Mouse (Mus musculus): Measurements from ENCODE around the gene Tbx1.

Tbx1 gene

GRCm38 (mm10) chr16:18589804-18590790 lies at the start of gene Tbx1:
TSS of gene Tbx1 (minus strand) at chr16:18590671.
- DNase-seq (ENCODE audit: low spot score) = no peak

- DNase-seq (ENCODE audit: low spot score) = no peak
Observed at GRCm38 (mm10) chr16:18639382-18639929, 49.0 kb upstream of the Tbx1 start.

GRCm38 (mm10) chr16:18638396-18638795 lies 47.9 kb upstream of the Tbx1 start:
- DNase-seq (ENCODE audit: low spot score) = no peak

GRCm38 (mm10) chr16:18636804-18637203 lies 46.3 kb upstream of the Tbx1 start:
- no peak for DNase-seq (ENCODE audit: low spot score)

- DNase-seq (ENCODE audit: low spot score) = no peak
Observed at GRCm38 (mm10) chr16:18636401-18636800, 45.9 kb upstream of the Tbx1 start.

- DNase-seq (ENCODE audit: low spot score) = no peak
Observed at GRCm38 (mm10) chr16:18633333-18633732, 42.9 kb upstream of the Tbx1 start.

- no peak for DNase-seq (ENCODE audit: low spot score)
Observed at GRCm38 (mm10) chr16:18632816-18633215, 42.3 kb upstream of the Tbx1 start.

- no peak for DNase-seq (ENCODE audit: low spot score)
Observed at GRCm38 (mm10) chr16:18632059-18632458, 41.6 kb upstream of the Tbx1 start.

GRCm38 (mm10) chr16:18631141-18631540 lies 40.7 kb upstream of the Tbx1 start:
- DNase-seq (ENCODE audit: low spot score) = no peak

- no peak for DNase-seq (ENCODE audit: low spot score)
Observed at GRCm38 (mm10) chr16:18630291-18630690, 39.8 kb upstream of the Tbx1 start.

GRCm38 (mm10) chr16:18629390-18630231 lies 39.1 kb upstream of the Tbx1 start, which contains the start of gene Sept5:
TSS of gene Sept5 (minus strand) at chr16:18629954.
- peak; percentile 69 for DNase-seq (ENCODE audit: low spot score)

- DNase-seq (ENCODE audit: low spot score) = no peak
Observed at GRCm38 (mm10) chr16:18628948-18629340, 38.5 kb upstream of the Tbx1 start.

GRCm38 (mm10) chr16:18628206-18628947 lies 37.9 kb upstream of the Tbx1 start:
- DNase-seq (ENCODE audit: low spot score) = no peak

- DNase-seq (ENCODE audit: low spot score) = peak; percentile 32
Observed at GRCm38 (mm10) chr16:18627163-18627562, 36.7 kb upstream of the Tbx1 start.

- DNase-seq (ENCODE audit: low spot score) = peak; percentile 87
Observed at GRCm38 (mm10) chr16:18626376-18626878, 36.0 kb upstream of the Tbx1 start, which contains the start of gene Gm49601. TSS of gene Gm49601 (minus strand) at chr16:18626427.

- peak; percentile 80 for DNase-seq (ENCODE audit: low spot score)
Observed at GRCm38 (mm10) chr16:18625791-18626311, 35.4 kb upstream of the Tbx1 start.

- DNase-seq (ENCODE audit: low spot score) = peak; percentile 17
Observed at GRCm38 (mm10) chr16:18625097-18625496, 34.6 kb upstream of the Tbx1 start.

GRCm38 (mm10) chr16:18624641-18625040 lies 34.2 kb upstream of the Tbx1 start:
- no peak for DNase-seq (ENCODE audit: low spot score)

- peak; percentile 28 for DNase-seq (ENCODE audit: low spot score)
Observed at GRCm38 (mm10) chr16:18623751-18624540, 33.5 kb upstream of the Tbx1 start.

Data from layer of hippocampus, adult 11-12 months (tissue).